Mouse (Mus musculus): ENCODE data around the gene Crtam. TPM values are rescaled to one million over a fixed set of nuclear protein-coding genes. Genes with fewer than 3 reads are reported as not detected.

Gene Crtam
- polyA plus RNA-seq, 1 experiment: 0.11 TPM

DNA sequence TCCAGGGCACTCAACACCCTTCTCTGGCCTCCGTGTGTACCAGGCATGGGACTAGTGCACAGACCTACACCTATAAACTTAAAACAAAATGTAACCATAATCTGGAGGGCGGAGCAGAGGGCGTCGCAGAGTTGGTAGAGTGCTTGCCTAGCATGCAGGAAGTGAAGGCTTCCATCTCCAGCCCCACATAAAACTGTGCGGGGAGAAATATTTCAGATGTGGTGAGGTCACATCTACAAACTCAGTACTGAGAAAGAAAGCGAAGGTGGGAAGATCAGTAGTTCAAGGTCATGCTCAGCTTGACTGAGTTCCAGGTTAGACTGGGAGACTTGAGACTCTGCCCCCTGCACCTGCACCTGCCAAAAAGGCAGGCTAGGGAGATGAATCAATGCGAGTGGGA is 43.8 kb upstream of the Crtam start:
- WGBS: 87% methylated on average over 7 of the region's 7 CpGs
- Histone ChIP-seq H3K4me3 (ENCODE audit: insufficient read depth, low read depth, low read length) (no peak overlapping the region), H3K27ac (ENCODE audit: insufficient read depth, low read depth, low read length) (no peak overlapping the region), H3K36me3 (ENCODE audit: control insufficient read depth, insufficient read depth, low read length) (no peaks in the 10 kb centered on the region), H3K4me1 (ENCODE audit: control insufficient read depth, insufficient read depth, low read length) (no peaks in the 10 kb centered on the region), H3K27me3 (replicated peaks; ENCODE audit: control insufficient read depth, insufficient read depth, low read length) (no peaks in the 10 kb centered on the region)
- DNase-seq: no peak
- TF ChIP-seq POLR2A (IDR thresholded peaks at IDR 0.05; ENCODE audit: low read depth, low read length): no peak
- no peak for TF ChIP-seq CTCF (conservative IDR thresholded peaks at IDR 0.05; ENCODE audit: insufficient read depth, insufficient read length, low read depth, low read length)

DNA sequence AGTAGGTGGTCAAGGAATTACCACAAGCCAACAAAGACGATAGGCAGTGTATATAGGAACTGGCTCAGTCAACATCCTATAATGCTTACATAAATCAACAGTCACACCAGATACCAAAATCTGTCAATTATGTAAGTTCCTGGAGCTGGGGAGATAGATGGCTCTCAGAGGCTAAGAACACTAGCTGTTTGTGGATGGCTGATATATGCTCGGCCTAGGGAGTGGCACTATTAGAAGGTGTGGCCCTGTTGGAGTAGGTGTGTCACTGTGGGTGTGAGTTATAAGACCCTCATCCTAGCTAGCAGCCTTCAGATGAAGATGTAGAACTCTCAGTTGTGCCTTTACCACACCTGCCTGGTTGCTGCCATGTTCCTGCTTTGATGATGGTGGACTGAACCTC is 43.2 kb upstream of the Crtam start:
- TF ChIP-seq POLR2A (IDR thresholded peaks at IDR 0.05; ENCODE audit: low read depth, low read length) (no peak), CTCF (conservative IDR thresholded peaks at IDR 0.05; ENCODE audit: insufficient read depth, insufficient read length, low read depth, low read length) (no peak)
- Histone ChIP-seq H3K4me1 (ENCODE audit: control insufficient read depth, insufficient read depth, low read length) (no peaks in the 10 kb centered on the region), H3K4me3 (ENCODE audit: insufficient read depth, low read depth, low read length) (no peak overlapping the region), H3K27ac (ENCODE audit: insufficient read depth, low read depth, low read length) (no peak overlapping the region), H3K27me3 (replicated peaks; ENCODE audit: control insufficient read depth, insufficient read depth, low read length) (no peaks in the 10 kb centered on the region), H3K36me3 (ENCODE audit: control insufficient read depth, insufficient read depth, low read length) (no peaks in the 10 kb centered on the region)
- WGBS: 96% methylated on average over 2 of the region's 2 CpGs
- DNase-seq: no peak

- Histone ChIP-seq H3K4me1 (ENCODE audit: control insufficient read depth, insufficient read depth, low read length) (no peaks in the 10 kb centered on the region), H3K27me3 (replicated peaks; ENCODE audit: control insufficient read depth, insufficient read depth, low read length) (no peaks in the 10 kb centered on the region), H3K4me3 (ENCODE audit: insufficient read depth, low read depth, low read length) (no peak overlapping the region), H3K27ac (ENCODE audit: insufficient read depth, low read depth, low read length) (no peak overlapping the region), H3K36me3 (ENCODE audit: control insufficient read depth, insufficient read depth, low read length) (no peaks in the 10 kb centered on the region)
- TF ChIP-seq CTCF (conservative IDR thresholded peaks at IDR 0.05; ENCODE audit: insufficient read depth, insufficient read length, low read depth, low read length) (peak; percentile 78), POLR2A (IDR thresholded peaks at IDR 0.05; ENCODE audit: low read depth, low read length) (no peak)
- peak; percentile 93 for DNase-seq
- WGBS: 5% methylated on average over 3 of the region's 3 CpGs
Measured at GRCm38 (mm10) chr9:41044626-41045025, 40.2 kb upstream of the Crtam start.

GRCm38 (mm10) chr9:41043641-41044040 is 39.2 kb upstream of the Crtam start:
- 91% methylated on average over 5 of the region's 5 CpGs for WGBS
- Histone ChIP-seq H3K27ac (ENCODE audit: insufficient read depth, low read depth, low read length) (no peak overlapping the region), H3K36me3 (ENCODE audit: control insufficient read depth, insufficient read depth, low read length) (no peaks in the 10 kb centered on the region), H3K4me3 (ENCODE audit: insufficient read depth, low read depth, low read length) (no peak overlapping the region), H3K4me1 (ENCODE audit: control insufficient read depth, insufficient read depth, low read length) (no peaks in the 10 kb centered on the region), H3K27me3 (replicated peaks; ENCODE audit: control insufficient read depth, insufficient read depth, low read length) (no peaks in the 10 kb centered on the region)
- no peak for TF ChIP-seq POLR2A (IDR thresholded peaks at IDR 0.05; ENCODE audit: low read depth, low read length)
- TF ChIP-seq CTCF (conservative IDR thresholded peaks at IDR 0.05; ENCODE audit: insufficient read depth, insufficient read length, low read depth, low read length): no peak
- no peak for DNase-seq

DNA sequence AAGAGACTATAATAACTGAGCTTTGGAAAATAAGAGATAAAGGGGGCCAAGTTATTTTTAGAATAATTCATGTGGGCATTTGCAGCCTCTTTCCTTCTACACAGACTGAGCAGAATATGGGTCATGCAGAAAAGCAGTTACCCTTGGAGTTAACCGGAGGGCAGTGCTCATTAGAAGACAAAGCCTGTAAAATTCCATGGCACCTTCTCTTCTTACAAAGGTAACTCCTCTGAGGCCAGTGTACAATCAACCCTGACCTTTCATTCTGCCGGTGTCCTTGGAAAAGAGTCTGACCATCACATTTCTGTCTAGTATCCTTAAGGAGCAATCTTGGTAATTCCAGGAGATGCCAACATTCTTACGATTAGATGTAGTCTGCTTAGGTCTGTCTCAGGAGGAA is 37.0 kb upstream of the Crtam start:
- no peak overlapping the region for H3K27ac ChIP-seq (ENCODE audit: insufficient read depth, low read depth, low read length)
- DNase-seq: peak; percentile 21
- H3K27me3 ChIP-seq (replicated peaks; ENCODE audit: control insufficient read depth, insufficient read depth, low read length): no peaks in the 10 kb centered on the region
- no peaks in the 10 kb centered on the region for H3K4me1 ChIP-seq (ENCODE audit: control insufficient read depth, insufficient read depth, low read length)
- no peaks in the 10 kb centered on the region for H3K36me3 ChIP-seq (ENCODE audit: control insufficient read depth, insufficient read depth, low read length)
- TF ChIP-seq CTCF (conservative IDR thresholded peaks at IDR 0.05; ENCODE audit: insufficient read depth, insufficient read length, low read depth, low read length) (no peak), POLR2A (IDR thresholded peaks at IDR 0.05; ENCODE audit: low read depth, low read length) (no peak)
- 58% methylated on average over 3 of the region's 3 CpGs for WGBS
- no peak overlapping the region for H3K4me3 ChIP-seq (ENCODE audit: insufficient read depth, low read depth, low read length)

DNA sequence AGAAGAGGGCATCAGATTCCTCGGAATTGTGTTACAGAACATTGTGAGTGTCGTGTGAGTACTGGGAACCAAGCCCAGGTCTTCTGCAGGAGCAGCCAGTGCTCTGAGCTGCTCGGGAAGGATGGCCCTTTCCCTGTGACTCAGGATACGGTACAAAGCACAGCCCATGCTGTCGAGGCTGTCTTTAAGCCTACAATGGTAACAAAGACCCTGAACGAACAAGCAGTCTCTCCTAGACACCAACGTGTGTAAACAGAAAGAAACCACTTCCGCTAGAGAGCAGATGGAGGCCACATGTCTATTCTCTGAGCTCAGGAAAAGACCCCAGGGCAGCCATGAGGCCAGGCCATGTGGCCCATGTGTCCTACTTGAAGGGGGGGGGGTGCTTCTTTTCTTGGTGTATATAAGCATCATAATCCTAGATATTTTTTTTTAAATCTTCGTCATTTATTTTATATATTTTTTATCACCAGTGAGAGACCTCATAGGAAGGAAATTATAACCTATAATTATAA is 33.8 kb upstream of the Crtam start:
- TF ChIP-seq POLR2A (IDR thresholded peaks at IDR 0.05; ENCODE audit: low read depth, low read length) (no peak), CTCF (conservative IDR thresholded peaks at IDR 0.05; ENCODE audit: insufficient read depth, insufficient read length, low read depth, low read length) (no peak)
- H3K4me1 ChIP-seq (ENCODE audit: control insufficient read depth, insufficient read depth, low read length): no peaks in the 10 kb centered on the region
- no peak overlapping the region for H3K4me3 ChIP-seq (ENCODE audit: insufficient read depth, low read depth, low read length)
- DNase-seq: no peak
- H3K27ac ChIP-seq (ENCODE audit: insufficient read depth, low read depth, low read length): no peak overlapping the region
- H3K27me3 ChIP-seq (replicated peaks; ENCODE audit: control insufficient read depth, insufficient read depth, low read length): no peaks in the 10 kb centered on the region
- 85% methylated on average over 9 of the region's 9 CpGs for WGBS
- H3K36me3 ChIP-seq (ENCODE audit: control insufficient read depth, insufficient read depth, low read length): no peaks in the 10 kb centered on the region

GRCm38 (mm10) chr9:41031590-41032489 is 27.4 kb upstream of the Crtam start:
- Histone ChIP-seq H3K4me1 (ENCODE audit: control insufficient read depth, insufficient read depth, low read length) (no peaks in the 10 kb centered on the region), H3K36me3 (ENCODE audit: control insufficient read depth, insufficient read depth, low read length) (no peaks in the 10 kb centered on the region), H3K4me3 (ENCODE audit: insufficient read depth, low read depth, low read length) (no peak overlapping the region), H3K27ac (ENCODE audit: insufficient read depth, low read depth, low read length) (no peak overlapping the region), H3K27me3 (replicated peaks; ENCODE audit: control insufficient read depth, insufficient read depth, low read length) (no peaks in the 10 kb centered on the region)
- 51% methylated on average over 18 of the region's 18 CpGs for WGBS
- peak; percentile 24 for DNase-seq
- TF ChIP-seq CTCF (conservative IDR thresholded peaks at IDR 0.05; ENCODE audit: insufficient read depth, insufficient read length, low read depth, low read length) (no peak), POLR2A (IDR thresholded peaks at IDR 0.05; ENCODE audit: low read depth, low read length) (no peak)
